Mouse (Mus musculus): Measurements from ENCODE around the gene Grik3. TPM values are rescaled to one million over a fixed set of nuclear protein-coding genes. Genes with fewer than 3 reads are reported as not detected.

The Grik3 gene
- polyA plus RNA-seq, 1 experiment from 2014 or later, result 1.1 TPM

DNA sequence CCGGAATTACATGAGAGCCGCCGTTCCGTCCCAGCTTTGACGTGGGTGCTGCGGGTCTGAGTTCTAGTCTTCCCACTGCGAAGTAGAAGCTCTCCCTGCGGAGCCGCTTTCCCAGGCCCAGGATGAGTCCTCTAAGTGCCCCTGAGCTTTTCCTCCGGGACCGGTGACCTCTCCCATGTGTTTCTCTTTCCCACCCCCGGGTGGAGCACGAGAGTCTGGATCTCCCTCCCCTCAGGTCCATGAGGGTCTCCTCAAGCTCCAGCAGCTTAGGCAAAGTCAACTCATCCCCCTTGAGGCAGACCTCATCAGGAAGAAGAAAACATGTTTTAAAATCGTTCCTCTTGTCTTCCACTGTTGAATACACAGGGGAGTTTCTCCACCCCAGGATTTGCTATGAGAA lies 127.4 kb downstream of the Grik3 start:
- Histone ChIP-seq H3K4me3 (ENCODE audit: low read depth, low read length) (no peak overlapping the region), H3K27ac (ENCODE audit: low read length) (no peak overlapping the region), H3K9ac (replicated peaks; ENCODE audit: low read depth, low read length) (no peak overlapping the region), H3K4me2 (replicated peaks; ENCODE audit: low read depth, low read length) (no peak overlapping the region), H3K36me3 (ENCODE audit: control insufficient read depth, insufficient read depth, low read length) (no peaks in the 10 kb centered on the region), H3K4me1 (ENCODE audit: control insufficient read depth, insufficient read depth, low read length) (no peaks in the 10 kb centered on the region), H3K9me3 (ENCODE audit: control insufficient read depth, low read depth, low read length) (no peaks in the 10 kb centered on the region), H3K27me3 (ENCODE audit: control insufficient read depth, insufficient read depth, low read length) (no peaks in the 10 kb centered on the region)
- 76% methylated on average over 14 of the region's 14 CpGs for WGBS
- no peak for ATAC-seq (ENCODE audit: insufficient number of reproducible peaks, insufficient read depth, low FRiP score, low read depth)

DNA sequence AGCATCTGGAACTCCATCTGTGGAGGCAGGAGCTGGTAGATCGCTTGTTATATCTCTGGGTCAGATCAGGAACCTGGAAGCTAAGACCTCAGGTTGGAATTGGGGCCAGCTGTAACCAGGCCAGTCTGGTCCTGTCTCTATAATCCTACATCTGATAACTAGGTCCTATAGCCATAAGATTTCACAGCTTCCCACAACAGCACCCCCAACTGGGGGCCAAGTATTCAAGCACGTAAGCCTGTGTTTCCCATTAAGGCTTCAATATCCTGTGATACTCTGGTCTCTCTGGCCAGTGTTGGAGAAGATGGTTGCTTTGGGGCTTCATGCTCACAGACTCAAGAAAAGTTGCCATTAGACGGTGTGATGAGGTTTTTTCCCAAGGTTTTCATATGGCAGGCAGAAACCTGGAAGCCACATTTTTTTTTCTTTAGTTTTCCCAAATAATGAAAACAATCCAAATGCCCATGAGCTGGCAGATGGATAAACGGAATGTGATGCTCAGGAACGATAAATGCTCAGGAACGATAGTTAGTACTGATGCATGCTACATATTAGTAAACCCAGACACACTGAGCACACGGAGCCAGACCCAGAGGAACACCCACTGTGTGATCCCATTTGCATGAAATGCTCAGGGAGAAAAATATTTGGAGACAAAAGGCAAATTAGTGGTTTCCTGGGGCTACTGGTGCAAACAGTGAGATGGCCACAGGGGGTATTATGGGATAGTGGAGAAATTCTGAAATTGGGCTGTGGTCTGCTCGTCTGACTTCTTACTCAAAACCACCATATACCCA lies 128.2 kb downstream of the Grik3 start:
- Histone ChIP-seq H3K27ac (ENCODE audit: low read length) (no peak overlapping the region), H3K4me3 (ENCODE audit: low read depth, low read length) (no peak overlapping the region), H3K36me3 (ENCODE audit: control insufficient read depth, insufficient read depth, low read length) (no peaks in the 10 kb centered on the region), H3K9ac (replicated peaks; ENCODE audit: low read depth, low read length) (no peak overlapping the region), H3K4me1 (ENCODE audit: control insufficient read depth, insufficient read depth, low read length) (no peaks in the 10 kb centered on the region), H3K4me2 (replicated peaks; ENCODE audit: low read depth, low read length) (no peak overlapping the region), H3K27me3 (ENCODE audit: control insufficient read depth, insufficient read depth, low read length) (no peaks in the 10 kb centered on the region), H3K9me3 (ENCODE audit: control insufficient read depth, low read depth, low read length) (no peaks in the 10 kb centered on the region)
- no peak for ATAC-seq (ENCODE audit: insufficient number of reproducible peaks, insufficient read depth, low FRiP score, low read depth)
- WGBS, result 77% methylated on average over 8 of the region's 8 CpGs

DNA sequence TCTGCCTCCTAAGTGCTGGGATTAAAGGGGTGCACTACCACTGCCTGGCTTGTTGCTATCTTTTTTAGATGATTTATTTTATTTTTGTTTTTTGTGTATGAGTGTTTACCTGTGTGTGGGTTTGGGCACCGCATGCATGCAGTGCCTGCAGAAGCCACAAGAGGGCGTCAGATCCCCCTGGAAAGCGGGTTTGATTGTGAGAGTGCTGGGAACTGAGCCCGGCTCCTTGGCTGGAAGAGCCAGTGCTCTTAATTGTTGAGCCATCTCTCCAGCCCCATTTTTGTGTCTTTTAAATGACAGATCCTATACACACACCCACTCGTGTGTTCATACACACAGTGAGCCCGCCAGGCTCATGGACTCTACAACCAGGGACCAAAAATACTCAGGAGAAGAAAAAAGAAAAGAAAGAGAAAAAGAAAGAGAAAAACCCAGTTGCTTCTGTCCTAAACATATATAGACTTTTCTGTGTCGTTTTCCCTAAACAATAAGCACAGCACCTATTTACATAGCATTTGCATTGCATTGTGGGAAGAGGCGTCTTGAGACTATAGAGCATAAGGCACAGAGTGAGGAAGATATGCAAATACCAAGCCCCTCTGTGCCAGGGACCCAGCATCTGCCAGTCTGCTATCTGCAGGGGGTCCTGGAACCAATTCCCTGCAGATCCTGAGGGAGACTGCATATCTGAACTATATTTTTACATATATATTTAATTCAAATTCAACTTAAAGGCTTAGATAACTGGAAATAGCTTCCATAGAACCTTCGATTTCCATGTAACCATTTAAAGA lies 134.6 kb downstream of the Grik3 start:
- Histone ChIP-seq H3K27me3 (ENCODE audit: control insufficient read depth, insufficient read depth, low read length) (no peaks in the 10 kb centered on the region), H3K27ac (ENCODE audit: low read length) (no peak overlapping the region)
- 91% methylated on average over 9 of the region's 9 CpGs for WGBS

DNA sequence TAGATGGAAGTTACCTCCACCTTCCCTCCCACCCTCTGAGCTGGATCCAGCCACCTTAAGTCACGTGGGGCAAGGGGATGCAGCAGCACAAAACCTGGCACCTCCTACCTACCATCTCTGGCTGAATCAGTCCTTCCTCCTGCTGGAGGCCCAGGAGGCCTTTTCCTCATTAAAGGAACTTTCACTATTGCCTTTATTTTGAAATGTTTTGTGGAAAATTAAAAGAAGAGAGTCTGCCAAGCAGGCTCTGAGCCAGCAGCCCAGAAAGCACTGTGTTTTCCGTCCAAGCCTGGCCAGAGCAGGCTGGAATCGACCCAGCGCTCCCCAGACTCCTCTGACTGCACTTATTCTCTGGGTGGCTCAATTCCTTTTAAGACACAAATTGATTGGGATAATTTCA lies 139.0 kb downstream of the Grik3 start:
- no peak overlapping the region for H3K4me2 ChIP-seq (replicated peaks; ENCODE audit: low read depth, low read length)
- 63% methylated on average over 4 of the region's 4 CpGs for WGBS
- H3K27ac ChIP-seq (ENCODE audit: low read length), result no peak overlapping the region

More for the DNA sequence above, 134.6 kb downstream of the Grik3 start:
- H3K36me3 ChIP-seq (ENCODE audit: control insufficient read depth, insufficient read depth, low read length), result no peaks in the 10 kb centered on the region
- no peak overlapping the region for H3K4me2 ChIP-seq (replicated peaks; ENCODE audit: low read depth, low read length)
- no peaks in the 10 kb centered on the region for H3K4me1 ChIP-seq (ENCODE audit: control insufficient read depth, insufficient read depth, low read length)
- ATAC-seq (ENCODE audit: insufficient number of reproducible peaks, insufficient read depth, low FRiP score, low read depth), result no peak
- no peaks in the 10 kb centered on the region for H3K9me3 ChIP-seq (ENCODE audit: control insufficient read depth, low read depth, low read length)
- no peak overlapping the region for H3K9ac ChIP-seq (replicated peaks; ENCODE audit: low read depth, low read length)
- no peak overlapping the region for H3K4me3 ChIP-seq (ENCODE audit: low read depth, low read length)

DNA sequence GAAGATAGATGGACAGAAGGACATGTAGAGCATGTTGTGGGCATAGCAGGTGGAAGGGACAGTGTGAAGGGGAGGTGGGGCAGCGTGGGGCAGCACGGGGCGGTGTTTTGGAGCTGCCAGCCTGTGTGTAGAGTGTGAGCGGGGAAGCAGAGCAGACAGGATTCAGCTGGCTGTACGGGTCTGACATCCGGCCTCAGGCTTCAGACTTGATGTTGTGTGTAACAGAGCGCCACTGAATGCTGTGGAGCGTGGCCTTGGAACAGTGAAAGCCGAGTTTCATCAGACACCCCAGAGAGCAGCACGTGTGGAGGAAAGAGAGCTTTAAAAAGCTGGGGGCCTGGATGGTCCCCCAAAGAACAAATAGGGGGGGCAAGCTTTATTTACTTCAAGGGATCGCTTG lies 144.5 kb downstream of the Grik3 start:
- WGBS, result 74% methylated on average over 11 of the region's 11 CpGs
- no peak for ATAC-seq (ENCODE audit: insufficient number of reproducible peaks, insufficient read depth, low FRiP score, low read depth)

More for the DNA sequence above, 139.0 kb downstream of the Grik3 start:
- Histone ChIP-seq H3K36me3 (ENCODE audit: control insufficient read depth, insufficient read depth, low read length) (no peaks in the 10 kb centered on the region), H3K4me3 (ENCODE audit: low read depth, low read length) (no peak overlapping the region), H3K9me3 (ENCODE audit: control insufficient read depth, low read depth, low read length) (no peaks in the 10 kb centered on the region), H3K9ac (replicated peaks; ENCODE audit: low read depth, low read length) (no peak overlapping the region), H3K27me3 (ENCODE audit: control insufficient read depth, insufficient read depth, low read length) (no peaks in the 10 kb centered on the region), H3K4me1 (ENCODE audit: control insufficient read depth, insufficient read depth, low read length) (no peaks in the 10 kb centered on the region)
- ATAC-seq (ENCODE audit: insufficient number of reproducible peaks, insufficient read depth, low FRiP score, low read depth), result no peak

DNA sequence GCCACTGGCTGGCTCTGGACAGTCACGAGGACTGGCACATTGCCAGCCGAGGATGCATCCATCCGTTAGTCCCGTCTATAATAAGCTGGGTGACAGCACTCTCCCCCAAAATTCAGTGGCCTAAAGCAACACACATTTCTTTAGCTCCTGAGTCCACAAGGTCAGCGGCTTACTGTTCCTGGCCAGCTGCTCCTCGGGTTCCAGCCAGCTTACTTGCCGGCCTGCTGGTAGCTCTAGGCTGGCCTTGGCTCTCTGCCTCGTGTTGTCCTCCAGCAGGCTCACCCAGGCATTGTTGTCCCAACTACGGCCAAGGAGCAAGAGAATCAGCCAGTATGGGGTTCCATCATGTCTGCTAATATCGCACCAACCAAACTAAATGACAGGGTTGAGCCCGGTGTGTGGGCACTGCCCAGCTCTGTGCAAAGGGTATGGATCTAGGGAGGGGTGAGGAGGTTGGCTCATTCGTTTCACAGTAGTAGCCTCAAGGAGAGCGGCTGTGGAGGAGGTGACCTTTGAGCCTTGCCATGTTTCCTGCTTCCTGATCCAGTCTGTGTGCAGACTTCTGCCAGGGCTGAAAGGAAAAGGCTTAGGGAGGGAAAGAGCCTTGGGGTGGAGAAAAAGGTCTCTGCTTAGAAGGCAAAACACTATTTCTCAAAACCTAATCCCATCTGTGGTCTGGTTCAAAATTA lies 146.3 kb downstream of the Grik3 start:
- Histone ChIP-seq H3K4me3 (ENCODE audit: low read depth, low read length) (no peak overlapping the region), H3K4me2 (replicated peaks; ENCODE audit: low read depth, low read length) (no peak overlapping the region), H3K27me3 (ENCODE audit: control insufficient read depth, insufficient read depth, low read length) (no peaks in the 10 kb centered on the region), H3K9me3 (ENCODE audit: control insufficient read depth, low read depth, low read length) (no peaks in the 10 kb centered on the region), H3K27ac (ENCODE audit: low read length) (no peak overlapping the region), H3K4me1 (ENCODE audit: control insufficient read depth, insufficient read depth, low read length) (peaks cover 3% of the 10 kb centered on the region; the same call in 1 of the 2 replicates), H3K9ac (replicated peaks; ENCODE audit: low read depth, low read length) (no peak overlapping the region), H3K36me3 (ENCODE audit: control insufficient read depth, insufficient read depth, low read length) (no peaks in the 10 kb centered on the region)
- ATAC-seq (ENCODE audit: insufficient number of reproducible peaks, insufficient read depth, low FRiP score, low read depth), result no peak
- 67% methylated on average over 13 of the region's 13 CpGs for WGBS

More for the DNA sequence above, 144.5 kb downstream of the Grik3 start:
- no peak overlapping the region for H3K4me3 ChIP-seq (ENCODE audit: low read depth, low read length)
- no peak overlapping the region for H3K27ac ChIP-seq (ENCODE audit: low read length)
- no peaks in the 10 kb centered on the region for H3K9me3 ChIP-seq (ENCODE audit: control insufficient read depth, low read depth, low read length)
- H3K4me1 ChIP-seq (ENCODE audit: control insufficient read depth, insufficient read depth, low read length), result peaks cover 3% of the 10 kb centered on the region; the same call in 1 of the 2 replicates
- H3K4me2 ChIP-seq (replicated peaks; ENCODE audit: low read depth, low read length), result no peak overlapping the region
- H3K9ac ChIP-seq (replicated peaks; ENCODE audit: low read depth, low read length), result no peak overlapping the region
- H3K27me3 ChIP-seq (ENCODE audit: control insufficient read depth, insufficient read depth, low read length), result no peaks in the 10 kb centered on the region
- H3K36me3 ChIP-seq (ENCODE audit: control insufficient read depth, insufficient read depth, low read length), result no peaks in the 10 kb centered on the region

DNA sequence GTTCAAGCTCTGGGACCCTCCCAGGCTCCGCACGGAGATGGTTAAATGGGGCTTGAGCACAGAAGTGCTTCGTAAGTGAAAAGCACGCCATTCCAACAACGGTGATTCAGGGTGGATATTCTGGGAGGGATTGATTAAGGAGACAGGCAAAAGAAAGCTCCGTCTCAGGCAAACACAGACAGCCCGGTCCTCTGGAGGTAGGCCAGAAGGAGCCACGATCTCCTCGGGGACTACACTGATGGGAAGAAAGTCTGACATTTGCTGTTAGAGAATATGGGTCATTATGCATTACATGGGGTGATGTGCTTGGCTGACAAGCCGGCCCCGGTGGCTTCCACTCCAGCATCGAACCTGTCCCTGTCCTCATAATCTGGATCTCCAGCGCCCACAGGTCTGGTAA lies 146.9 kb downstream of the Grik3 start:
- no peak overlapping the region for H3K9ac ChIP-seq (replicated peaks; ENCODE audit: low read depth, low read length)
- no peaks in the 10 kb centered on the region for H3K36me3 ChIP-seq (ENCODE audit: control insufficient read depth, insufficient read depth, low read length)
- no peak for ATAC-seq (ENCODE audit: insufficient number of reproducible peaks, insufficient read depth, low FRiP score, low read depth)

DNA sequence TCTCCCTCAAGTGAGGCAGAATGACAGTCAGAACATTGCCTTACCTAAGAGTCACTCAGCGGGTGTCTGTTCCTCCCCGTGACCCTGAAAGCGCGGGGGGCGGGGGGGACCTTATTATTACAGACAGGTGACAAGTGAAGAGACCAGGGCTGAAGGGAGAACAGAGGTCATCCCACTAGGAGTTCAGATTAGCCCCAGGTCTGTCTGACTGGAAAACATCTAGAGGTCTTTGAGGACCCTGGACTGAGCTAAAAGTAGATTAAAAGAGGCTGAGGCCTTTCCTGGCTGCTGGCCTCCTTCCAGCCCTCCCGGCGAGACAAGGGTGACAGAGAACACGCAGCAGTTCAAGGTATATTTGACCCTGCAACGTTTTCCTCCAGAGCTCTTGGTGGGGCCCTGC lies 150.0 kb downstream of the Grik3 start:
- Histone ChIP-seq H3K9me3 (ENCODE audit: control insufficient read depth, low read depth, low read length) (no peaks in the 10 kb centered on the region), H3K27ac (ENCODE audit: low read length) (no peak overlapping the region), H3K4me1 (ENCODE audit: control insufficient read depth, insufficient read depth, low read length) (peaks cover 3% of the 10 kb centered on the region; the same call in 1 of the 2 replicates), H3K36me3 (ENCODE audit: control insufficient read depth, insufficient read depth, low read length) (no peaks in the 10 kb centered on the region), H3K9ac (replicated peaks; ENCODE audit: low read depth, low read length) (no peak overlapping the region), H3K4me3 (ENCODE audit: low read depth, low read length) (no peak overlapping the region), H3K4me2 (replicated peaks; ENCODE audit: low read depth, low read length) (no peak overlapping the region), H3K27me3 (ENCODE audit: control insufficient read depth, insufficient read depth, low read length) (no peaks in the 10 kb centered on the region)
- WGBS, result 62% methylated on average over 9 of the region's 9 CpGs
- ATAC-seq (ENCODE audit: insufficient number of reproducible peaks, insufficient read depth, low FRiP score, low read depth), result no peak

More for the DNA sequence above, 146.9 kb downstream of the Grik3 start:
- 78% methylated on average over 13 of the region's 13 CpGs for WGBS
- H3K4me1 ChIP-seq (ENCODE audit: control insufficient read depth, insufficient read depth, low read length), result peaks cover 3% of the 10 kb centered on the region; the same call in 1 of the 2 replicates
- no peaks in the 10 kb centered on the region for H3K9me3 ChIP-seq (ENCODE audit: control insufficient read depth, low read depth, low read length)
- H3K4me2 ChIP-seq (replicated peaks; ENCODE audit: low read depth, low read length), result no peak overlapping the region
- H3K4me3 ChIP-seq (ENCODE audit: low read depth, low read length), result no peak overlapping the region
- no peaks in the 10 kb centered on the region for H3K27me3 ChIP-seq (ENCODE audit: control insufficient read depth, insufficient read depth, low read length)
- H3K27ac ChIP-seq (ENCODE audit: low read length), result no peak overlapping the region

All from stomach, embryonic 14.5 days (tissue).